Mouse (Mus musculus): ENCODE data around the gene Scimp. TPM values are rescaled to one million over a fixed set of nuclear protein-coding genes. Genes with fewer than 3 reads are reported as not detected.
"Not testable (repeated sequence)": the region's sequence is repeated elsewhere in the genome, so short reads cannot be mapped to it uniquely, and the experiment has no call there.

The Scimp gene
- polyA plus RNA-seq, 1 experiment = not detected

- no peaks in the 10 kb centered on the region for H3K27me3 ChIP-seq (ENCODE audit: control insufficient read depth, insufficient read depth, insufficient read length)
- H3K79me3 ChIP-seq (ENCODE audit: low read depth) = no peaks in the 10 kb centered on the region
These were observed 25.3 kb downstream of the Scimp start for GRCm38 (mm10) chr11:70787052-70787451.

DNA sequence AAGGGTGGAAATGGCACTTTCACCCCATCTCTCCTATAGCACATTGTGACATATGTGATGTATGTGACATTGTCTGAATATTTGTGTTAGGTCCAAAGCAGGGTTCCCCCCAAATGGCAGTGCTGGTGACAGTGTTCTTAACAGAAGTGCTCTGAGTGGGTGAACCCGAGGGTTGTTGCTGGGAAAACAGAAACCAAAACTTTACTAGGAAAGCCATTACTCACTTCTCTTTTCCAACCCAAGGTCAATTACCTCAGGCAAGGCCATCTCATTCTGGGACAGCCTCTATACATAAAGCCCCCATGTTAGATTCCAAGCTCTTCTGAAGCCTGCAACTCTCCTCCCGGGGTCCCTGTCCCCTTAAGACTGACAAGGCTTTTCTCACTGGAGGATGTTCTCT is 26.5 kb downstream of the Scimp start:
- TF ChIP-seq USF1 (IDR thresholded peaks at IDR 0.05; ENCODE audit: low read depth) = no peak
- TF ChIP-seq FOSL1 (IDR thresholded peaks at IDR 0.05; ENCODE audit: insufficient read depth, low read length, poor library complexity, severe bottlenecking) = no peak
- TF ChIP-seq MYOG (IDR thresholded peaks at IDR 0.05; ENCODE audit: control insufficient read depth, extremely low read depth, insufficient read length) = no peak
- TF ChIP-seq CEBPB (IDR thresholded peaks at IDR 0.05; ENCODE audit: low read depth) = no peak
- no peak for TF ChIP-seq MYOD1 (IDR thresholded peaks at IDR 0.05; ENCODE audit: control insufficient read depth, insufficient read length, low read depth)
- TF ChIP-seq CTCF (IDR thresholded peaks at IDR 0.05; ENCODE audit: control insufficient read depth, insufficient read depth, insufficient read length) = no peak
- TF ChIP-seq MAX (IDR thresholded peaks at IDR 0.05) = no peak

More at GRCm38 (mm10) chr11:70787052-70787451, 25.3 kb downstream of the Scimp start:
- no peaks in the 10 kb centered on the region for H3K79me2 ChIP-seq (ENCODE audit: control insufficient read depth, insufficient read depth)
- H3K4me3 ChIP-seq (ENCODE audit: insufficient read depth, poor library complexity, severe bottlenecking) = no peak overlapping the region
- no peak for TF ChIP-seq USF1 (IDR thresholded peaks at IDR 0.05; ENCODE audit: low read depth)
- no peak for TF ChIP-seq CTCF (IDR thresholded peaks at IDR 0.05; ENCODE audit: control insufficient read depth, insufficient read depth, insufficient read length)
- H3ac ChIP-seq (ENCODE audit: control insufficient read depth, insufficient read length, low read depth) = no peak overlapping the region
- no peaks in the 10 kb centered on the region for H3K36me3 ChIP-seq (ENCODE audit: control insufficient read depth, insufficient read depth)

DNA sequence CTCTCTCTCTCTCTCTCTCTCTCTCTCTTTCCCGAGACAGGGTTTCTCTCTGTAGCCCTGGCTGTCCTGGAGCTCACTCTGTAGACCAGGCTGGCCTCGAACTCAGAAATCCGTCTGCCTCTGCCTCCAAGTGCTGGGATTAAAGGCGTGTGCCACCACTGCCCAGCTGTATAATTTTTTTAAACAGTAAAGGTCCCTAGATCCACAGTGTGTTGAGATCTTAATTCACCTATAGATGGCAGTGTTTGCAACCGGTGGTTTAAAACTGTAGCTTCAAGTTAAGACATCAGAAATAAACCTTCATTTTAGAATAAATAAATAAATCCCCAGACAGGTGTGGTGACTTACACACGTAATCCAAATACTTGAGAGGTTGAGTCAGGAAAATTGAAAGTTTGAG is 34.3 kb downstream of the Scimp start:
- H3ac ChIP-seq (ENCODE audit: control insufficient read depth, insufficient read length, low read depth); H3K36me3 ChIP-seq (ENCODE audit: control insufficient read depth, insufficient read depth); H3K79me2 ChIP-seq (ENCODE audit: control insufficient read depth, insufficient read depth); H3K27me3 ChIP-seq (ENCODE audit: control insufficient read depth, insufficient read depth, insufficient read length); H3K79me3 ChIP-seq (ENCODE audit: low read depth); H3K4me3 ChIP-seq (ENCODE audit: insufficient read depth, poor library complexity, severe bottlenecking): not testable (repeated sequence)

More for the DNA sequence above, 26.5 kb downstream of the Scimp start:
- H3K79me3 ChIP-seq (ENCODE audit: low read depth) = no peaks in the 10 kb centered on the region
- H3K4me3 ChIP-seq (ENCODE audit: insufficient read depth, poor library complexity, severe bottlenecking) = no peak overlapping the region
- H3ac ChIP-seq (ENCODE audit: control insufficient read depth, insufficient read length, low read depth) = no peak overlapping the region
- H3K79me2 ChIP-seq (ENCODE audit: control insufficient read depth, insufficient read depth) = no peaks in the 10 kb centered on the region
- no peaks in the 10 kb centered on the region for H3K27me3 ChIP-seq (ENCODE audit: control insufficient read depth, insufficient read depth, insufficient read length)
- H3K36me3 ChIP-seq (ENCODE audit: control insufficient read depth, insufficient read depth) = no peaks in the 10 kb centered on the region

GRCm38 (mm10) chr11:70777634-70778033 is 34.8 kb downstream of the Scimp start:
- no peaks in the 10 kb centered on the region for H3K79me2 ChIP-seq (ENCODE audit: control insufficient read depth, insufficient read depth)
- H3ac ChIP-seq (ENCODE audit: control insufficient read depth, insufficient read length, low read depth) = no peak overlapping the region
- no peaks in the 10 kb centered on the region for H3K27me3 ChIP-seq (ENCODE audit: control insufficient read depth, insufficient read depth, insufficient read length)
- H3K36me3 ChIP-seq (ENCODE audit: control insufficient read depth, insufficient read depth) = no peaks in the 10 kb centered on the region
- no peak overlapping the region for H3K4me3 ChIP-seq (ENCODE audit: insufficient read depth, poor library complexity, severe bottlenecking)
- TF ChIP-seq MYOG (IDR thresholded peaks at IDR 0.05; ENCODE audit: control insufficient read depth, extremely low read depth, insufficient read length) (no peak), MAX (IDR thresholded peaks at IDR 0.05) (no peak), USF1 (IDR thresholded peaks at IDR 0.05; ENCODE audit: low read depth) (no peak)
- no peaks in the 10 kb centered on the region for H3K79me3 ChIP-seq (ENCODE audit: low read depth)

DNA sequence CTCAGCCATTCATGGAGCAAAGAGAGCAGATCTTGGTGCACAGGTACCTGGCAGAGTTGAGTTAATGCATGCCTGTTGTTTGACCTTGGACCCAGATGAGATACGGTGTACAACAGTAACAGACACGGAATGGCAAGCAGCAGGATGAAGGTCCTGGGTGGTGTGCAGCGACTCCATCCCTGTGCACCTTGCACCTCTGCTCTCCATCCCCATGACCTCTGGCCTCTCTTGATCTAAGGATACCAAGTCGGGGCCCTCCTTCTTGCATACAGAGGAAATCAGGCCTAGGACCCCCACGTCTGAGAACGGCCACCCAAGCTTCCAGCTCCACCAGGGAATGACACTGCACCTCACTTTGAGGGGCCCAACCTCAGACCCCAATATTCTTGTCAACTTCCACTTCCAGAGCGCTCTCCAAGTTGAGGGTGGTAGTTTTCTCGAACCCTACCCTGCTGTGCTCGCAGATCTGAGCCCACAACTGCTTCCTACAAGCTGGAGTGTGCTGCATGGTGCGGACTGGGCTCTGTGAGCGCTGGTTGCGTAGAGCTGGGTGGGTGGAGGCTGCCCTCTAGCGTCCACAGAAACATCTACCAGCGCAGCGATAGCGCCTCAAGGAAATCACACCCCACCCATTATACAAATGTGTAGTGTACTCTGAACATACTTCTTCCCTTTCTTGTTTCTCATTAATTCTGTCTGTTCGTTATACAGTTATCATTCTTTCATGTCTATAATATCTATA is 35.4 kb downstream of the Scimp start:
- Histone ChIP-seq H3K79me2 (ENCODE audit: control insufficient read depth, insufficient read depth) (no peaks in the 10 kb centered on the region), H3K36me3 (ENCODE audit: control insufficient read depth, insufficient read depth) (no peaks in the 10 kb centered on the region), H3K27me3 (ENCODE audit: control insufficient read depth, insufficient read depth, insufficient read length) (no peaks in the 10 kb centered on the region), H3K4me3 (ENCODE audit: insufficient read depth, poor library complexity, severe bottlenecking) (no peak overlapping the region), H3ac (ENCODE audit: control insufficient read depth, insufficient read length, low read depth) (no peak overlapping the region), H3K79me3 (ENCODE audit: low read depth) (no peaks in the 10 kb centered on the region)
- TF ChIP-seq CEBPB (IDR thresholded peaks at IDR 0.05; ENCODE audit: low read depth) = no peak
- no peak for TF ChIP-seq MAX (IDR thresholded peaks at IDR 0.05)
- TF ChIP-seq MYOG (IDR thresholded peaks at IDR 0.05; ENCODE audit: control insufficient read depth, extremely low read depth, insufficient read length) = no peak
- no peak for TF ChIP-seq FOSL1 (IDR thresholded peaks at IDR 0.05; ENCODE audit: insufficient read depth, low read length, poor library complexity, severe bottlenecking)
- TF ChIP-seq CTCF (IDR thresholded peaks at IDR 0.05; ENCODE audit: control insufficient read depth, insufficient read depth, insufficient read length) = peak; percentile 87

- no peaks in the 10 kb centered on the region for H3K36me3 ChIP-seq (ENCODE audit: control insufficient read depth, insufficient read depth)
- no peaks in the 10 kb centered on the region for H3K27me3 ChIP-seq (ENCODE audit: control insufficient read depth, insufficient read depth, insufficient read length)
- H3K79me3 ChIP-seq (ENCODE audit: low read depth) = no peaks in the 10 kb centered on the region
- H3K79me2 ChIP-seq (ENCODE audit: control insufficient read depth, insufficient read depth) = no peaks in the 10 kb centered on the region
- no peak overlapping the region for H3K4me3 ChIP-seq (ENCODE audit: insufficient read depth, poor library complexity, severe bottlenecking)
- no peak for TF ChIP-seq MYOG (IDR thresholded peaks at IDR 0.05; ENCODE audit: control insufficient read depth, extremely low read depth, insufficient read length)
- TF ChIP-seq USF1 (IDR thresholded peaks at IDR 0.05; ENCODE audit: low read depth) = no peak
- TF ChIP-seq CEBPB (IDR thresholded peaks at IDR 0.05; ENCODE audit: low read depth) = no peak
- TF ChIP-seq CTCF (IDR thresholded peaks at IDR 0.05; ENCODE audit: control insufficient read depth, insufficient read depth, insufficient read length) = no peak
- TF ChIP-seq MYOD1 (IDR thresholded peaks at IDR 0.05; ENCODE audit: control insufficient read depth, insufficient read length, low read depth) = no peak
- no peak for TF ChIP-seq FOSL1 (IDR thresholded peaks at IDR 0.05; ENCODE audit: insufficient read depth, low read length, poor library complexity, severe bottlenecking)
- no peak for TF ChIP-seq MAX (IDR thresholded peaks at IDR 0.05)
- no peak overlapping the region for H3ac ChIP-seq (ENCODE audit: control insufficient read depth, insufficient read length, low read depth)
These were observed 41.6 kb downstream of the Scimp start for GRCm38 (mm10) chr11:70770804-70771203.

All from C2C12 (cell line).